Mouse (Mus musculus) brain, embryonic 14.5 days (tissue): ENCODE results near the gene Cplx3.

Experiments used
- CTCF ChIP-seq: fragments of 200-500 bp; IDR thresholded peaks from 2 replicates; pipeline ENCODE4 v1.5.1; 2012; ENCODE audit warnings: inconsistent platforms, mild to moderate bottlenecking, moderate library complexity, borderline replicate concordance; ENCODE audit not compliant: insufficient read depth, insufficient read length; ENCODE audit errors: extremely low read depth
- POLR2A ChIP-seq: fragments of 200-500 bp; IDR thresholded peaks from 2 replicates; pipeline ENCODE4 v1.6.1; 2012; ENCODE audit warnings: mild to moderate bottlenecking, inconsistent platforms, borderline replicate concordance; ENCODE audit not compliant: poor library complexity, insufficient read depth, insufficient read length, severe bottlenecking; ENCODE audit errors: extremely low read depth

GRCm38 (mm10) chr9:57575577-57575976 is 30.5 kb downstream of the Cplx3 start:
- TF ChIP-seq CTCF (no peak), POLR2A (no peak)
